Mouse (Mus musculus) forebrain, embryonic 11.5 days (tissue): ENCODE data around the gene Kif2a. TPM values are rescaled to one million over a fixed set of nuclear protein-coding genes. Genes with fewer than 3 reads are reported as not detected.

Experiments used
- ATAC-seq: fragments of 200-750 bp; cut with Nextera tagmentation; replicated peaks from 2 replicates; pipeline ENCODE4 v1.8.0; 2017; ENCODE audit warnings: moderate TSS enrichment; ENCODE audit not compliant: low FRiP score
- DNase-seq: peaks from one replicate; pipeline ENCODE4 v3.0.0-alpha.2; 2017; ENCODE audit warnings: low spot score
- H3K27ac ChIP-seq: fragments of 300-500 bp; sonication (generic); 2 replicates; pipeline ENCODE4 v1.5.1; 2014; ENCODE audit warnings: low read depth, low read length
- H3K27me3 ChIP-seq: fragments of 300-500 bp; sonication (generic); 2 replicates; pipeline ENCODE4 v1.6.1; 2014; ENCODE audit warnings: mild to moderate bottlenecking, low read length, mixed read lengths; ENCODE audit not compliant: control insufficient read depth, insufficient read depth
- H3K36me3 ChIP-seq: fragments of 300-500 bp; sonication (generic); 2 replicates; pipeline ENCODE4 v1.6.1; 2014; ENCODE audit warnings: mild to moderate bottlenecking, low read length, moderate library complexity, mixed read lengths; ENCODE audit not compliant: control insufficient read depth, insufficient read depth
- H3K4me1 ChIP-seq: fragments of 300-500 bp; sonication (generic); replicated peaks from 2 replicates; pipeline ENCODE4 v1.6.1; 2014; ENCODE audit warnings: low read length, mixed read lengths; ENCODE audit not compliant: control insufficient read depth, insufficient read depth
- H3K4me2 ChIP-seq: fragments of 300-500 bp; sonication (generic); 2 replicates; pipeline ENCODE4 v1.6.1; 2014; ENCODE audit warnings: low read depth, mild to moderate bottlenecking, low read length, moderate library complexity, mixed read lengths; ENCODE audit not compliant: severe bottlenecking
- H3K4me3 ChIP-seq: fragments of 300-500 bp; sonication (generic); 2 replicates; pipeline ENCODE4 v1.5.1; 2014; ENCODE audit warnings: low read depth, low read length
- H3K9ac ChIP-seq: fragments of 300-500 bp; sonication (generic); 2 replicates; pipeline ENCODE4 v1.6.1; 2014; ENCODE audit warnings: low read length
- H3K9me3 ChIP-seq: fragments of 300-500 bp; sonication (generic); 2 replicates; pipeline ENCODE4 v1.6.1; 2016; ENCODE audit warnings: low read length, mixed read lengths; ENCODE audit not compliant: control insufficient read depth
- WGBS: fragments of 180-500 bp; shearing (Covaris S2); extraction: QIAGEN DNeasy Blood & Tissue Kit; methylation state at CpG from one replicate; pipeline ENCODE4 v1.1.7; 2014; 5-methylcytosine and 5-hydroxymethylcytosine counted together
- polyA plus RNA-seq: library from polyadenylated mRNA; unstranded; fragments of >200 nt; fragmentation: Nextera tagmentation; extraction: Ambion mirVana; gene quantifications from 2 replicates; pipeline ENCODE4 v1.2.1, GENCODE M21; 2014

The Kif2a gene
- polyA plus RNA-seq, 1 experiment from 2014 or later: 31.3 TPM

GRCm38 (mm10) chr13:107031228-107031627, 9.3 kb upstream of the Kif2a start:
- no peaks in the 10 kb centered on the region for H3K9me3 ChIP-seq
- H3K9ac ChIP-seq: no peak overlapping the region
- no peaks in the 10 kb centered on the region for H3K36me3 ChIP-seq
- DNase-seq (no peak), ATAC-seq (no peak)
- no peaks in the 10 kb centered on the region for H3K27me3 ChIP-seq
- no peaks in the 10 kb centered on the region for H3K4me1 ChIP-seq
- no peak overlapping the region for H3K27ac ChIP-seq
- no peak overlapping the region for H3K4me2 ChIP-seq
- no peak overlapping the region for H3K4me3 ChIP-seq

GRCm38 (mm10) chr13:107027218-107027617, 5.3 kb upstream of the Kif2a start:
- WGBS: 93% methylated on average over 4 of the region's 4 CpGs
- Histone ChIP-seq H3K27ac (no peak overlapping the region), H3K36me3 (no peaks in the 10 kb centered on the region), H3K4me3 (no peak overlapping the region), H3K27me3 (no peaks in the 10 kb centered on the region), H3K4me1 (peaks cover 3% of the 10 kb centered on the region), H3K4me2 (no peak overlapping the region), H3K9me3 (no peaks in the 10 kb centered on the region; the same call in 1 of the 2 replicates), H3K9ac (no peak overlapping the region)
- no peak for DNase-seq
- ATAC-seq: no peak

GRCm38 (mm10) chr13:107025663-107026062, 3.7 kb upstream of the Kif2a start:
- no peak for DNase-seq
- ATAC-seq: no peak
- no peak overlapping the region for H3K27ac ChIP-seq
- peaks cover 3% of the 10 kb centered on the region for H3K4me1 ChIP-seq
- no peak overlapping the region for H3K4me3 ChIP-seq
- H3K9me3 ChIP-seq: no peaks in the 10 kb centered on the region; the same call in 1 of the 2 replicates
- WGBS: 84% methylated on average over 3 of the region's 3 CpGs
- no peaks in the 10 kb centered on the region for H3K27me3 ChIP-seq
- H3K4me2 ChIP-seq: no peak overlapping the region
- no peak overlapping the region for H3K9ac ChIP-seq
- no peaks in the 10 kb centered on the region for H3K36me3 ChIP-seq

- peak overlapping the region; percentile 71 for H3K4me2 ChIP-seq
- 2% methylated on average over 60 of the region's 97 CpGs for WGBS
- ATAC-seq: peak; percentile 95
Measured at GRCm38 (mm10) chr13:107022266-107023171, 593 bp upstream of the Kif2a start.

GRCm38 (mm10) chr13:107019443-107019842, 2.5 kb downstream of the Kif2a start:
- no peaks in the 10 kb centered on the region; the same call in 1 of the 2 replicates for H3K9me3 ChIP-seq
- no peaks in the 10 kb centered on the region for H3K36me3 ChIP-seq
- no peak overlapping the region for H3K4me3 ChIP-seq
- no peaks in the 10 kb centered on the region for H3K27me3 ChIP-seq
- no peak for ATAC-seq
- H3K27ac ChIP-seq: no peak overlapping the region
- H3K4me2 ChIP-seq: no peak overlapping the region
- 80% methylated on average over 2 of the region's 2 CpGs for WGBS
- no peak for DNase-seq
- H3K9ac ChIP-seq: no peak overlapping the region
- peaks cover 3% of the 10 kb centered on the region for H3K4me1 ChIP-seq

More at GRCm38 (mm10) chr13:107022266-107023171, 593 bp upstream of the Kif2a start:
- H3K27me3 ChIP-seq: no peaks in the 10 kb centered on the region
- peak overlapping the region; percentile 93 for H3K4me3 ChIP-seq
- peak overlapping the region; percentile 93 for H3K27ac ChIP-seq
- peaks cover 3% of the 10 kb centered on the region for H3K4me1 ChIP-seq
- H3K9ac ChIP-seq: peak overlapping the region; percentile 95
- H3K9me3 ChIP-seq: no peaks in the 10 kb centered on the region; the same call in 1 of the 2 replicates
- peak; percentile 90 for DNase-seq
- no peaks in the 10 kb centered on the region for H3K36me3 ChIP-seq

GRCm38 (mm10) chr13:107013926-107014325, 8.0 kb downstream of the Kif2a start:
- 51% methylated on average over 2 of the region's 2 CpGs for WGBS

GRCm38 (mm10) chr13:107011618-107012017, 10.3 kb downstream of the Kif2a start:
- Histone ChIP-seq H3K9me3 (no peaks in the 10 kb centered on the region), H3K27me3 (no peaks in the 10 kb centered on the region), H3K4me3 (no peak overlapping the region), H3K4me2 (no peak overlapping the region), H3K36me3 (no peaks in the 10 kb centered on the region), H3K9ac (no peak overlapping the region), H3K4me1 (no peaks in the 10 kb centered on the region; the same call in 1 of the 2 replicates), H3K27ac (no peak overlapping the region)
- DNase-seq: no peak
- no peak for ATAC-seq
- 82% methylated on average over 2 of the region's 2 CpGs for WGBS

More at GRCm38 (mm10) chr13:107013926-107014325, 8.0 kb downstream of the Kif2a start:
- H3K9me3 ChIP-seq: no peaks in the 10 kb centered on the region
- DNase-seq: no peak
- H3K4me3 ChIP-seq: no peak overlapping the region
- no peaks in the 10 kb centered on the region for H3K36me3 ChIP-seq
- H3K9ac ChIP-seq: no peak overlapping the region
- H3K27me3 ChIP-seq: no peaks in the 10 kb centered on the region
- no peak overlapping the region for H3K27ac ChIP-seq
- H3K4me2 ChIP-seq: no peak overlapping the region
- H3K4me1 ChIP-seq: no peaks in the 10 kb centered on the region; the same call in 1 of the 2 replicates
- ATAC-seq: no peak

- H3K4me1 ChIP-seq: no peaks in the 10 kb centered on the region; the same call in 1 of the 2 replicates
- DNase-seq (no peak), ATAC-seq (no peak)
- no peak overlapping the region for H3K27ac ChIP-seq
- no peaks in the 10 kb centered on the region for H3K9me3 ChIP-seq
- no peak overlapping the region for H3K4me2 ChIP-seq
- WGBS: 94% methylated on average over 4 of the region's 4 CpGs
- no peaks in the 10 kb centered on the region for H3K36me3 ChIP-seq
- H3K4me3 ChIP-seq: no peak overlapping the region
- H3K9ac ChIP-seq: no peak overlapping the region
- no peaks in the 10 kb centered on the region for H3K27me3 ChIP-seq
Measured at GRCm38 (mm10) chr13:107008174-107008573, 13.8 kb downstream of the Kif2a start.
